Mouse (Mus musculus): ENCODE measurements around the gene Emp2.
"Not testable (repeated sequence)": the region's sequence is repeated elsewhere in the genome, so short reads cannot be mapped to it uniquely, and the experiment has no call there.

Emp2 gene

DNA sequence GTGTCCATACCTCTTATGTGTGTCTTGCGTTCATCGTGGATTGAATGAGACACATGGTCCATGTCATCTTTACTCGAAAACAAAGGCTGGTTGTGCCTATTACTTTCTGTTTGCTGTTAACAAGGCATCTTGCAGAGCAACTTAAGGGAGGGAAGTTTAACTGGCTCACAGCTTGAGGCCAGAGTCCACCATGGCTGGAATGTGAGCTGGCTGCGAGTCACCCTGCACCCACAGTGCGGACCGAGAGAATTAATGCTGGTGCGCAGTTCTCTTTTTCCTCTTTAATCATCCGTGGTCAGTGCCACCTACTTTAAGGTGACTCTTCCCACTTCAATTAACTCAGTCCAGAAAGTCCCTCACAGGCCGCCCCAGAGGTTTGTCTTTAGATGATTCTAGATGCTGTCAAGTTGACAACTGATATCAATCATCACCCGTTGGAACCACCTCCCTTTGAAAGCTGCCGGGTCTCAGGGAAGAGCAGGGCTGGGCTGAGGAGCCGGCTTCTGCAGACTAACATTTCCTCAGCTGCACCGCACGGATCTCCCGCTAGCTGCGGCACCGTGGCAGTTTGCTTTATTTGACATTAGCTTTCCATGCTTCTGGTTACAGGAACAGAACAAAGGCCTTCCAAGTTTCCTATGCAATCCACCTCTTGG is 6.3 kb upstream of the Emp2 start:
- DNase-seq (ENCODE audit: low spot score in 2 of 2), result no peak

DNA sequence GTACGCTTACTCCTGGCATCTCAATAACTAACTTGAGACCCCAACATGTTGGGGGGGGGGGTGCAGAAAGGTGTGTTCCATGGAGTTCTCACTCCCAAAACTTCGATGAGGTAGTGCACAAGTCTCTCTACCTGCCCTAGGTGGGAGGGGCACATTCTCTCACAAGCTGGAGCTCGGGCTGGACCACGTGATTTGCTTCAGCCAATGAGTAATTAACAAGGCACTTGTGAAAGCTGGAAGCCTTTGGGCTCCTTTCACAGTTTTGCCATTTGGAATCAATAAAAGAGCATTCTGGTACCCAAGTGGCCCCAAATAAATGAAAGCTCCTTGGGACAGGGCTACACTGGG is 3.4 kb upstream of the Emp2 start:
- no peak for DNase-seq (ENCODE audit: low spot score in 2 of 2)

DNA sequence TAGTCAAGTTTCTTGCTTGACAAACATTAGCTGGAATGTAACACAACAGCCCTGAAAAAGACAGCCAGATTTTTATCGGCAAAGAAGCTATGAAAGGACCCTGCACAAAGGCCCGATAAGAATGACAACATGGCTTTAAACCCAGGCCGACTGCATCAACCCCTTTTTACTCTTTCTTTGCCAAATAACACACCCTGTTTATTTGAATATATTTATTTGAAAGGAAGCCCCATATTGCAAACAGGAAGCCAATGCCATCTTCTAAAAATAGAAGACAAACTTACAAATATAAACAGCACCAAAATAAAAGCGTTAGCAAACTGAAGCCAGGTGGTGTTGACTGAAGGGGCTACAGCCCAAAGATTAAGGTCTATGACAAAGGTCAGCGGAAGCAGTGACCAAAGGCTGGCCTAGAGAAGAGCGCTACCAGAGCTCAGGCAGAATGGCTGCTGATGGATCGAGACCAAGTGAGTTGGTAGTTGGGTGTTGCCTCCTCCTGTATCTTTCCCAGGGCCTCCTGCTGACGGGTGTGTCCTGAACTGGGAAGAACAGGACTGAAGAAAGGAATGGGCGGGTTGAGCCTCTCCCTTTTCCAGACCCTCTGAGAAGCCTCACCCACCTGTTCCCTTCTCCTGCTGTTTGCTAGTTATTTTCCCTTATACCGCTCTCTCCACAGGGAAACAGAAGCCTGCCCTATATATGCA is 2.9 kb upstream of the Emp2 start:
- DNase-seq (ENCODE audit: low spot score in 2 of 2), result no peak

DNA sequence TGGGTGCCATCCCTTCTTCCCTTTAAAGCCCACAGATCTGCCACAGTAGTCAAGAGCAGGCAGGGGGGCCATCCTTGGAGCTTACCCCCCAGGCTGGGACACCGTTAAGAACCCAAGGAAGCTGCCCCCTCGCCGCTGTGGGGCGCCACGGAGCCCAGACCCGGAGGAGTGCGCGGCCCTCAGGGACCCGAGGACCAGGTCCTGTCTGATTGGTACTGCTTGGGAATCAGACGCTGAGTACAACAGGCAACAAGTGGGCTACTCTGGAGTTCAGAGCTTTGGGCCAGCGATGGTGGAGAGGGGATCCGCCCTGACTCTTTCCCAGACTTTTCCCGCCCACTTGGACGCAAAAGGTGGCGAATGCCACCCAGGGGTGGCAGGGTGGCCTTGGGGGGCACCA is 542 bp downstream of the Emp2 start:
- DNase-seq (ENCODE audit: low spot score in 2 of 2), result peak; percentile 29 to 30

DNA sequence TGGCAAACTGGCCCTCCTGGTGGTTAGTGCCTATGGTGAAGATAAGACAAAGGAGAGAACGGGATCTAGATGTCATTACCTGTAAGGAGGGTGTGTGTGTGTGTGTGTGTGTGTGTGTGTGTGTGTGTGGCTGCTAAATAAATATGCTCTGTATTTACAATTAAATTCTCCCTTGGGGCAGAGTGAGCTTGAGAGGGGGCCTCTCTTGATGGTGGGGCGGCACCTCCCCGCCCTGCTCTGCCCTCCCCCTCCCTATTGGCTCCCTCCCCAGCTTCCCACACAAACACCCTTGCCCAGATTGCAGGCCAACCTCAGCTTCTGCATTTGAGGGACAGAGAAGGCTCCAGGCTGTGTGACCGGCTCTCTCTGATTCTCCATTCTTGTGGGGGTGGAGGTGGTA is 1.8 kb downstream of the Emp2 start:
- DNase-seq (ENCODE audit: low spot score in 2 of 2), result no peak

DNA sequence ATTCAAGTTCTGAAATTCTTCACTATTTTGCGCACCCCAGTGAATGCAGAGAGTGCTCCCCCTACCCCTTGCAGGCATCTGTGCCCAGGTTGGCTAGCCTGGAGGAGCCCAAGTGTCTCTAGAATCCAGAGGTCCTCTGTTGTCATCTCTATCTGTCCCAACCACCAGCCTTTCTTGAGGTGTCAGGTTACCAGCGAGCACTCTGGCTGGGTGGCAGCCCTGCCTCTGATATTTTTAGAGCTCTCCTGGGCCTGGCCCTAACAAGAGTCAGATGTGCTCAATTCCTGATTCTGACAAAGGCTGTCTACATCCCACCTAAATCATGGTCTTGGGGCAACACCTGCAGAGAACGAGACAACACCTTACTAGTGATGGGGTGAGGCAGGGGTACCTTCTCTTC is 2.7 kb downstream of the Emp2 start:
- DNase-seq (ENCODE audit: low spot score in 2 of 2), result peak; percentile 52 to 64

DNA sequence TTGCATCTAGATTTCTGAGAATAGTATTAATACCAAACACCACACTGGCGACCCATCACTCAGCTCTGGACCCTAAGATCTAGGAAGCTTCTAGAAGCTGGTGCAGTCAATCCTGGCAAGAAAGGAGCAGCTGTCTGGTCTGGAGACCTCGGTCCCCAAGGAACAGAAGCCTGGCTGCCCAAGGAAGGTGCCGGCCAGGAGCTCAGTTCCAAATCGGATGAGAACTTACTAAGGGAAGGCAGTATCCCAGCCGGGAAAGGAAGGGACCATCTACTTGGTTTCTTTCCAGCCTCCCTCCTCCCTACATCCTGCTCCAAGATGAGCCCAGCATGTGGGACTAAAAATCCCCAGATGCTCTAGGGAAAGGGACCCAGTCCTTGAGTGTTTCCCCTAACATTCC is 3.3 kb downstream of the Emp2 start:
- peak in 1 of 2 experiments; percentile 41 for DNase-seq (ENCODE audit: low spot score in 2 of 2)

DNA sequence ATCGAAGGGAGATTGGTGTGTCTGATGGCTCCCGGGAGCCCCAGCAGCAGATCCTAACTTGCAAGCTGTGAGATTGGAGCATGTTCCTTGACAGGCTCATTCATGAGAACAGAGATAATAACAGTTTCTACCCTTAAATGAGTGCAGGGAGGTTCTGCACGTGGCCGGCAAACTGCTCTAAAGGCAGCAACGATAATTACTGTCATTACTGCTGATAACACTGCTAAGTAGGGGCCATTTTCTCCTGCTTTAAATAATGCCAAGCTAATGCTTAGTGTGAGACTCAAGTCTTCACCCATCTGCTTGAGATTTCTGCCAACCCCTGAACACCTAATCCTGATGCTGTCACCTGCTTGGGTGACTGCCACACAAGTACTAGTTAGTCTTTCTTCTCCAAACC is 6.4 kb downstream of the Emp2 start:
- DNase-seq (ENCODE audit: low spot score in 2 of 2), result no peak

DNA sequence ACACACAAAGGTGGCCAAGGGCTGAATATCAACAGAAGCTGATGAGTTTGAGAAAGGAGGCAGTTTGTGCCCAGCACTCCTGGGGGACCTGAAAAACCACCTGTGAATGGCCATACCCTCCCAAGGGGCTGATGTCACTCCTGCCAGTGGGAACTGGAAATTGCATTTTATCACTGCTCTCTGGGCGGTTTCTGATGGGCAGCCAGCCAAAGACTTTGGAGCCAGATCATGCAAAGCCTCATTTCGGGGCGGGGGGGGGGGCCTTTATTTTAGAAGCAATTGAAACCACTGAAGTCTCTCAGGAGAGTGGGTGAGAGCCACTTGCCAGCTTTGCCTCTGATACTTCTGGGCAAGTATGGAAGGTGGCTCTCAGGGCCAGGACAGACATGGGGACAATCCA is 7.7 kb downstream of the Emp2 start:
- no peak for DNase-seq (ENCODE audit: low spot score in 2 of 2)

DNA sequence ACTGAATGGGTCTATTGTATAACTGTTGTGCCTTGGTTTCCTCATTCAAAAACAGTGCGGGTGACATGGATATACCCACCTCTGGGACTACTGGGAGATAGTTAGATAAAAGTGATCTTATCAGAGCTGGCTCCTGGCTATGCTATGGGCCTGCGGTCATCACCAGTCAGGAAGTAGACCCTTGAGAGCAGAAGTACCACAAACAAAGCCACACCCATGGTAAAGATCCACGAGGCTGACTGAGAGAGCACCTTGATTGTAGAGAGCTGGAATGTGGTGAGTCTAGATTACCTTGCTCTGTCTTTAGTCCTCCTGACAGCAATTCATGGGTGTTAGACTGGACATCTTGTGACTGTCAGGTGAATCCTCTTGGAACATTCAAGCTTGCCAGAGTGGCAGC is 12.4 kb downstream of the Emp2 start:
- no peak for DNase-seq (ENCODE audit: low spot score in 2 of 2)

DNA sequence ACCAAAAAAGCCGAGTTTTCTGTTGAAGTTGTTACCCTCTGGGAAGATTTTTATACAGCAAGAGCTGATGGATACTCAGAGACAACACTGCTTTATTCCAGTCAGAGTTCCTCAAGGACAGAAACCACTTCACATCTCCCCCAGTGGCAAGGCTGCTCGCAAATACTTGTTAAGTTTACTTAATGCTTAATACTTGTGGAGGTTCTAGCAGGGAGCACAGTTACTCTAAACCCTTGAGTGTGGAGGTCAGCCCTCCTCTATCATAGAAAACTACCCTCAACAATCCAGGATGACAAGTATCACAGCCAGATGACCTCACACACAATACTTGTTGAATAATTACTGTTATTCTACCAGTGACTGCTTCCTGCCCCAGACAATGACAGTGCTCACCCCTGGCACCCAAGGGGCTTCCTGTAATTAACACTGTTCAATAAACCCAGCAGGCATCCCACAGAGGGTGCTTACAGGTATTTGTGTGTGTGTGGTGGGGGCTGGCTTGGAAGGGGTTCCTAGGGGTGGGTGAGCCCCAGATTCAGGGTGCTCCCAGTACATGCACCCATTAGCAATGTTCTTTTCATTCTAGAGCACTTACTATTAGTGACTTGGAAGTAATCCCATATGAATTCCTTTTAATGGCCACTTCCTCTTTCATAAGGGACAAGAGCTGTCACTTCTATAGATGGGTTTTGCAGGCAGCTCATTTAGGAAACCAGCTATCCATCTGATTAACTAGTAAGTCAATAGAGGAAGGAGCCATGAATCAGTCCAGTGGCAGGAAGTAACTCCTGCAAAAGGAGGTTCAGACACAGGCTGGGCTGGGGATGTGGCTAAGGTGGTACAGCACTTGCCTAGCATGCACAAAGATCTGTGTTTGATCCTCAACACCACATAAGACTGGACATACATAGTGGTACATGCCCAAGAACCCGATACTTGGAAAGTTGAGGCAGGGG is 13.3 kb downstream of the Emp2 start:
- peak in 1 of 2 experiments; percentile 19 for DNase-seq (ENCODE audit: low spot score in 2 of 2)

DNA sequence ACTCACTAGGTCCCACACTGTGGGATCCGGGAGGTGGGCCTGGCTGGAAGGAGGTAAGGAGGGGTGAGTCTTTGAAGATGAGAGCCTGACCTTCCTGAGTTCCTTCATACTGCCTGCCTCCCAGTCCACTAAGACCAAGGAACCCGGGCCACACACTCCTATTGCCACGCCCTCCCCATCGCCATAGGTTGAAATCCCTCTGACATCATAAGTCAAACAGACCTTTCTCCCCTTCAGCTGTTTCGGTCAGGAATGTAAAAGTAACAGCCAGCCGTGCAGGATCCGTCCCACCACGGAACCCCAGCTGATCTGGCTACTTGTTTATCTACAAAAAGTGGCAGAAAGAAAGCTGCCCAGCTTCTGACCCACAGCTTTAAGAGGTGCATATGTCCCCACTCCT is 14.1 kb downstream of the Emp2 start:
- DNase-seq (ENCODE audit: low spot score in 2 of 2), result no peak

DNA sequence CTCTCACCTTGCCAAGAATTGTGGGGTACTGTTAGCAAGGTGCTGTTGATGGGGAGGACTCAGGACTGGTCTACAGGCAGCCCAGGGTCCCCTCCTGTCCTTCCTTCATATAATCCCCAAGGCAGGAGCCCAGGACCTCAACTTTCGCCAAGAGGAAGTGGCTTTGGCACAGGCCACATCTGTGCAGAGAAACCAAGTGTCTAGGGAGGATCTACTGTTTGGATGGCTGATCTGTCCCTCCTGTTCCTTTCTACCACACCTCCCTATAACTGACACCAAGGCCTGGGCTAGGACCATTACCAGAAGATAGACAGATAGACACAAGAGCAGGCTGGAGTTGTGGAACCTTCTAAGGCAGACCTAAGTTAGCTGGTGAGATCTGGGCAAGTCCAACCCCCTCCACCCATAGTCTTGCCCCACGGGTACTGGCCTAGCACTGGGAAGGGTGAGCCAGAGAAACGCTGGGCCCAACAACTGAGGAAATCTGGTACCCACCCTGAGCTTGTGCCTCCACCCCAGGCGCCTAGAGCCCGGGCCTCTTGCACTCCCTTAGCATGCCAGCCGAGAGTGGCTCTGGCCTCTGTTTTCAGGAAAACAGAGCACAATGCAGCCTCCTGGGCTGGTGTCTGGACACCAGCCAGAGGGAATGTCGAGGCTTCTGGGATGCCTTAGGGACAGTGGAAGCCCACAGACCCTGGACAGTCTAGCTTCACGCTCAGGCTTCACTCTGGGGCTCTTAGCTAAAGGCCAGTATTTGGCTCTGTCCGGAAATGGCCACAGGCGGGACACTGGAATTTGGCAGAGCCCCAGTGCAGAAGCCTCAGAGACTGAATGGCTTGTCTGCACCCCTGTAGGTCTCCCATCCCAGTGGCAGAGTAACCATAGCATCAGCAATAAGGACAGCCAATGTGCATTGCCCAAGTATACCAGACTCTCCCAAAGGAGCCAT is 15.8 kb downstream of the Emp2 start:
- peak in 1 of 2 experiments; percentile 47 for DNase-seq (ENCODE audit: low spot score in 2 of 2)

DNA sequence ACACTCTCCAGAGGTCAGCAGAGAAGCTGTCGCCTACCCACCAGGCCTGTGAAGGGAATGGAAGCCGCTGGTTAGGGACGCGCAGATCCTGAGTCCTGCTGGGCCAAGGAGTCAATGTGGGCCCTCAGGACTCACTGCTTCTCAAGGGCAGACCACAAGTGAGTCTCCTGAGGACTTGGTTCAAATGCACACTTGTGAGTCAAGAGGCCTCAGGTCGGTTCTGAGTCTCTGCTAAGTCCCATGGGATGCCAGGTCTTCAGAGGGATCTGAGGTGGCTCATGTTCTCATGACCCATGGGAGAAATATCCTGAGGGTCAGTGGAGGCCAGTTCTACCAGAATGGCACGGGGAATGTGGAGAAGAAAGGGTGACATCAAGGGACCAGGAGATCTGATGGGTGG is 25.7 kb downstream of the Emp2 start:
- no peak for DNase-seq (ENCODE audit: low spot score in 2 of 2)

DNA sequence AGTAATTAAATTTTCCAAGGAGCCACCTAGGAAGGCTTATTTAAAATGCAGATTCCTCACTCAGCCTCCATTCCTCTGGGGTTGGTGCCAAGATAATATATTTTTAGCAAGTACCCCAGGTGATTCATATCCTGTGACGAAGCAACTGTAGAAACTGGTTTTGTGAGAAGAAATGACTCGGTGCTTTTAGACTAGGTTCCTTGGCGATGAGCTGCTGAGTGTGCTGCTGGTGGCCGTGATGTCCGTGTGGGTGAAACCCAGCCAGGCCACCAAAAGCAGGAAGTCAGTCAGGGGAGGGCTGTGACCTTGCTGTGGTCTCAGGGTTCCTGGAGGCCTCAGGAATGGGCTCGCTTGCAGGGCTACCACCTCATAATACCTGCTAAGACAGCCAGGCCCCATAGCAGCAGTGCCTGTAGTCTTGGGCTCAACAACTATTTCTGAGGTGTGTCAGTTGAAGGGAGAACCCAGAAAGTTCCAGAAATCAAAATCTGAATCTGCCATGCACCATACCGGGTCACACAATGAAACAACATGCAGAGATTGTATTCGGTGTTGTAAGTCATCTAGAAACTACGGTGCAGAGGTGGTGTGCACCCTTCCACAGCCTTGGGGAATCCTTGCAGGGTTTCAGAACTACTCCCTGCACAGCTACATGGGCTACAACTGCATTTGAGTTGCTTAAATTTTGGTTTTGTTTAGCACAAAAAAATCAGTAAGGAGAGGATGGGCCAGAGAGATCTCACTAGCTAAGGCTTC is 27.1 kb downstream of the Emp2 start:
- DNase-seq (ENCODE audit: low spot score in 2 of 2), result peak in 1 of 2 experiments; percentile 23

DNA sequence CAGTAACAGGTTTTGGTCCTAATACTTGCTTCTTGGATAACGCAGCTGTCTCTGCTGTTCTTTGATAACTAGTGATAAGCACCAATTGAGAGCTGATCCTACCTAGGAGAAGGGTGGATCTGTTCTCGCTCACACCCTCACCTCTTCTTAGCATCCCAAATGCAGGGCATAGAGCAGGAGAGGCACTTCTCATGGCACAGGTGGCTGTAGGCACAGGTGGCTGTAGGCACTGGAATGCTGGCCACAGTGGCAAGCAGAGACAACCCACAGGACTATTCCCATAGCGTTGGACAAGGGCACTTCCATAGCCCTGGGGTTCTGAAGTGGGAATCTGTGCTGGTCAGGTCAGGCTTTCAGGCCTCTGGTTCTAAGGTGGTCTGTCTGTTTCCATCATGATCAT is 31.9 kb downstream of the Emp2 start:
- DNase-seq (ENCODE audit: low spot score in 2 of 2), result no peak

DNA sequence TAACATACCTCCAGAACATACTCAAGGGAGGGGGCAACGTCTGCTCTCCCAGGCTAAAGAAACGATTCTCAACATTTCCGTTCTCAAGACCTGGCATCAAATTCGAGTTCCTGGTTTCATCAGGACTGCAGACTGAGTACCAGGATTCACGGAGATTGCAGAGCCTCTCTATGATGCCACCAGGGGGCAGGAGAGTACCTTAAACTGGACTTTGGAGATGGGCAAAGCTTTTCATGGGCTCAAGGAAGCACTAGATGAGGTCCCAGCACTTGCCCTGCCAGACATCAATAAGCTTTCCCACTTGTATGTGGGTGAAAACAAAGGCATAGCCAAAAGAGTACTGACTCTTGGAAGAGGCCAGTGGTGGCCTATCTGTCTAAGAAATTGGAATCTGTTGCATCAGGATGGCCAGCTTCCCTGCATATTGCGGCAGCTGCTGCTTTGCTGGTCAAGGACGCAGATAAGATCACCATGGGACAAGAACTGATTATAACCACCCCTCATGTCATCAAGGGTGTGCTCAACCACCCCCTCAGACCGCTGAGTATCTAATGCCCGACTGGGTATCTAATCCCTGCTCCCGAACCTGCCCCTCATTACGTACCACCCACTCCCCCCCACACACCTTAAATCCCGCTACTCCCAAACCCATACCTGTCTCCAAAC is 33.3 kb downstream of the Emp2 start:
- peak; percentile 59 to 82 for DNase-seq (ENCODE audit: low spot score in 2 of 2)

DNA sequence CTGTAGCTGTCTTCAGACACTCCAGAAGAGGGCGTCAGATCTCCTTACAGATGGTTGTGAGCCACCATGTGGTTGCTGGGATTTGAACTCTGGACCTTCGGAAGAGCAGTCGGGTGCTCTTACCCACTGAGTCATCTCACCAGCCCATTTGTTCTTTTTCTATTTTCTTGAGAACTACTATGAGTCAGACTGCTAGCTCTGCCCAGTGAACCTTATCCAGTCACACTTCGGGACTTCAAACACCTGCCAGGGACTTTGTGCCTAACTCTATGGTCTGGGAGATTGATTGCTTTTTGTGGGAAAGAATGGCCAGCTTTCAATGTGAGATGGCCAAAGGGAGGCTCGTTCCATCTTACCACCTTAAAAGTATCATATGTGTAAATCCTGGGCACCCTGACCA is 37.0 kb downstream of the Emp2 start:
- not testable (repeated sequence) for DNase-seq (ENCODE audit: low spot score in 2 of 2)

DNA sequence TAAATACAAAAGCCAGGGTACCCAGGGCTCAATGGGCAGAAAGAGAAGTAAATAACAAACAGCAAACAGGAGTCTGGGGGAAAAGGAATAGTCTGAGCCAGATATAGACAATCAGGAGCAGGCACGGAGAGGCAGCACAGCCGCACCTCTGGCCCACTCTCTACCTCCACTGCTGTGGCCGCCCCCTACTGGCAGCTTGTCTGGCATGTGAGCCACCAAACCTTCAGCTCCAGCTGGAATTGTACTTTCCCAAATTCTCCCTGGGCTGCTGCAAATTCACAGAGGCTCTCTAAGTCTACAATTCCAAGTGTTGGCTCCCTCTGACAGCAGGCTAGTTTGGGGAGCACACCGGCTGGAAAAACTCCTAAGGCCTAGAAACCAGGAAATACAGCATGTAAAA is 39.3 kb downstream of the Emp2 start:
- DNase-seq (ENCODE audit: low spot score in 2 of 2), result no peak

DNA sequence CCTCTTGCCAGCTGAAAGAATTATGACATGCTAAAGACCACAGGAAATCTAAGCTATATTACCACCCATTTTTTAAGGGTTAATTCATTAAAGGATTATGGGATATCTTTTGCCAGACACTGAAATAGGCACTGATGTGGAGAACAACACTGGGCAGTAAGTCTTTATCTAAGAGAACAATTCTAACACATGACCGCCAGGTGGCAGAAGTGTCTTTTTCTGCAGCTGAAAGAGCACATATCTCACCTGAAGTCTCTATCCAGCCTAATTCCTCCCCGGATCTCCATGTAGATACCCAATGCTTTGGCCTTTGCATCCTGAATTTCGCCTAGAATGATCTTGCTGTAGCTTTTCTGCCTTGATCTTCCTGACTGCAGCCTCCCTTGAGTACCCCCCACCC is 41.5 kb downstream of the Emp2 start:
- no peak for DNase-seq (ENCODE audit: low spot score in 2 of 2)
